Mouse (Mus musculus) heart, embryonic 11.5 days (tissue): ENCODE data around the gene Cpxm1. TPM values are rescaled to one million over a fixed set of nuclear protein-coding genes. Genes with fewer than 3 reads are reported as not detected.
A peak's percentile ranks its signal among the peaks of the same experiment; 100 is the strongest.

Experiments used
- ATAC-seq: fragments of 200-750 bp; cut with Nextera tagmentation; replicated peaks from 2 replicates; pipeline ENCODE4 v1.8.0; 2017; ENCODE audit warnings: moderate library complexity; ENCODE audit not compliant: insufficient number of reproducible peaks, low FRiP score, low TSS enrichment
- H3K27ac ChIP-seq: fragments of 300-500 bp; sonication (generic); 2 replicates; pipeline ENCODE4 v1.5.1; 2014; ENCODE audit warnings: mild to moderate bottlenecking, low read depth, low read length
- H3K27me3 ChIP-seq: fragments of 300-500 bp; sonication (generic); 2 replicates; pipeline ENCODE4 v1.6.1; 2014; ENCODE audit warnings: mild to moderate bottlenecking, low read length, mixed read lengths; ENCODE audit not compliant: control insufficient read depth, insufficient read depth
- H3K36me3 ChIP-seq: fragments of 300-500 bp; sonication (generic); 2 replicates; pipeline ENCODE4 v1.6.1; 2014; ENCODE audit warnings: mild to moderate bottlenecking, low read length, moderate library complexity, mixed read lengths; ENCODE audit not compliant: control insufficient read depth, insufficient read depth
- H3K4me1 ChIP-seq: fragments of 300-500 bp; sonication (generic); 2 replicates; pipeline ENCODE4 v1.6.1; 2014; ENCODE audit warnings: low read length; ENCODE audit not compliant: control insufficient read depth, insufficient read depth
- H3K4me2 ChIP-seq: fragments of 300-500 bp; sonication (generic); 2 replicates; pipeline ENCODE4 v1.6.1; 2014; ENCODE audit warnings: mild to moderate bottlenecking, moderate library complexity
- H3K4me3 ChIP-seq: fragments of 300-500 bp; sonication (generic); 2 replicates; pipeline ENCODE4 v1.5.1; 2014; ENCODE audit warnings: low read depth, low read length
- H3K9ac ChIP-seq: fragments of 300-500 bp; sonication (generic); 2 replicates; pipeline ENCODE4 v1.6.1; 2014; ENCODE audit warnings: mild to moderate bottlenecking, low read depth, low read length, moderate library complexity
- H3K9me3 ChIP-seq: fragments of 300-500 bp; sonication (generic); replicated peaks from 2 replicates; pipeline ENCODE4 v1.6.1; 2016; ENCODE audit warnings: low read length; ENCODE audit not compliant: control insufficient read depth
- WGBS: fragments of 180-500 bp; shearing (Covaris S2); extraction: QIAGEN DNeasy Blood & Tissue Kit; methylation state at CpG from one replicate; pipeline ENCODE4 v1.1.7; 2014; ENCODE audit not compliant: insufficient replicate concordance; 5-methylcytosine and 5-hydroxymethylcytosine counted together
- polyA plus RNA-seq: library from polyadenylated mRNA; unstranded; fragments of >200 nt; fragmentation: Nextera tagmentation; extraction: Ambion mirVana; gene quantifications from 2 replicates; pipeline ENCODE4 v1.2.1, GENCODE M21; 2014

The Cpxm1 gene
- polyA plus RNA-seq = 27.0 and 31.2 TPM in 2 replicates

DNA sequence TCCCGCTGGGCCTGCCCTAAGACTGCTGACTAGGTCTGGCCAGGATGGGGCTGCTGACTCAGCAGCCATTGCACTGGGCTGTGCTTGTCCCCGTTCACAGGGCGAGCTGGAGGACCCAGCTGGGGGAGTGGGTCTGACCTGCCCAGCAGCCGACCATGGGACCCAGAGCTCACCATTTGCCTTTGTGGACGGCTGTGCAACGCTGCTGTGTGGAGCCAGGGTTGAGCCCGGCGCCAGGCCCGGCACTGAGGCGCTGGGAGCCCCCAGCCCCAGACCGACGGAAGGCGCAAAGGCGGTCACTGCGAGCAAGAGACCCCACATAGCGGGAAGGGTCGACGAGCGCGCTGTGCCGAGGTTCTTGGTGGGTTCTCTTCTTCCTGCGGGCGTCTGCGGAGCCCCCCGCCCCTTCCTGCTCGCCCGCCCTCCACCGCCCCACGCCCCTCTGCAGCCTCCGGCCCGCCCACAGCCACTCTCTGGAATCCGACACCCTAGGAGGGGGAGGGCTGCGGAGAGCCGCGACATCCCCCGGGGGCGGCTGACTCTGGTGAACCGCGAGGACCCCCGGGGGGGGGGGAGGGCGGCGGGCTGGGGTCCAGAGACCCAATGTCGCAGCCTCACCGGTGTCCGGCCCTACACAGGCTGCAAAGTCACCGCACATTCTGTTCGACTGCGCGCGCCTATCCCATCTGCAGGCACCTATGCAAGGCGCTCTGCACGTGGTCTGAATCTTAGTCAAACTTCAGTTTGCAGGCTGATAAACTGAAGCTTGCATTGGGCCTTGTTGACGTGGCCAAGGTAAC, at the start of gene Cpxm1:
TSS of gene Cpxm1 (minus strand) at position 389 of the 800 bp plus-strand sequence.
- peak within 1 kb of the TSS; percentile 91 for H3K4me2 ChIP-seq
- no peaks in the 10 kb centered on the region for H3K9me3 ChIP-seq
- H3K27me3 ChIP-seq = peaks cover 7% of the 10 kb centered on the region; the same call in 1 of the 2 replicates
- peak within 1 kb of the TSS; percentile 77 for H3K9ac ChIP-seq
- peak within 1 kb of the TSS; percentile 58 for H3K4me3 ChIP-seq
- peaks cover 6% of the 10 kb centered on the region; the same call in 1 of the 2 replicates for H3K4me1 ChIP-seq
- H3K36me3 ChIP-seq = no peaks in the 10 kb centered on the region; the same call in 1 of the 2 replicates
- no peak within 1 kb of the TSS for H3K27ac ChIP-seq
- WGBS = under 1% methylated on average over 45 of the region's 53 CpGs
- peak; percentile 63 for ATAC-seq

DNA sequence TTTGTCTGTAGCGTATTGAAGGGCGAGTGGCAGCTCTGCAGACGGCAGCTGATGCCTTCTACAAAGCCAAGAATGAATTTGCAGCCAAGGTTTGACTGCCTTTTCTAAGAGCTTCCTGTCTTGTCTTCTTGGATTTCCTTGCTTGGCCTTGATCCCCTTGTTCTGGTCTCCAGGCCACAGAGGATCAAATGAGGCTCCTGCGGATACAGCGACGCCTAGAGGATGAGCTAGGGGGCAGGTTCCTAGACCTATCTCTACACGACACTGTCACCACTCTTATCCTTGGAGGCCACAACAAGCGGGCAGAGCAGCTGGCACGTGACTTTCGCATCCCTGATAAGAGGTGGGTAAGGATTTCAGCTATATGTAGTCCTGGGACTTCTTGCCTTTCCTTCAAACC, 44.8 kb upstream of the Cpxm1 start:
- Histone ChIP-seq H3K4me3 (no peak overlapping the region), H3K27ac (no peak overlapping the region), H3K4me1 (no peaks in the 10 kb centered on the region), H3K9me3 (no peaks in the 10 kb centered on the region), H3K36me3 (peaks cover 46% of the 10 kb centered on the region), H3K9ac (no peak overlapping the region), H3K27me3 (no peaks in the 10 kb centered on the region), H3K4me2 (no peak overlapping the region)
- WGBS = 84% methylated on average over 10 of the region's 10 CpGs
- ATAC-seq = no peak

DNA sequence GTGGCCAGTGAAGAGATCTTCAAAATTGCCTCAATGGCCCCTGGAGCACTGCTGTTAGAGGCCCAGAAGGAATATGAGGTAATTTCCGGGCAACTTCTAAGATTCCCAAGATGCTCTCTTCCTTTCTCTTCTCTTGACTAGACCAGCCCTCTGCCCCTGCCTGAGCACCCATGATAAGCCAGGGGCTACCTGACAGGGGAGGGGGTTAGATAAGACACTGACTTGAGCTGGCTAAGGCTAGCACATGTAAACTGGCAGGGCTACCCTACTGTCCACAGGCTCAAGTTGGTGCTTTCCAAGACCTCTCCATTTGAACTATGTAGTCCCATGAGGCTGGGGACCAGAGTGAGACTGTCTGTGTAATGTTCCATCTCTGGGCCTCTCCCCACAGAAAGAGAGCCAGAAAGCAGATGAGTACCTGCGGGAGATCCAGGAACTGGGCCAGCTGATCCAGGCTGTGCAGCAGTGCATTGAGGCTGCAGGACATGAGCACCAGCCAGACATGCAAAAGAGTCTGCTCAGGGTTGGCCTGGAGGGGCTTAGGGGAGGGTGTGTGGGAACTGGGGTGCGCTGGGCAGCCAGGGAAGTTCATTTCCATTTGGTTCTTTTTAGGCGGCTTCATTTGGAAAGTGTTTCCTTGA, 42.6 kb upstream of the Cpxm1 start:
- Histone ChIP-seq H3K9me3 (no peaks in the 10 kb centered on the region), H3K27me3 (no peaks in the 10 kb centered on the region), H3K36me3 (peaks cover 46% of the 10 kb centered on the region), H3K4me2 (no peak overlapping the region), H3K4me3 (no peak overlapping the region), H3K27ac (no peak overlapping the region), H3K9ac (no peak overlapping the region), H3K4me1 (no peaks in the 10 kb centered on the region)
- no peak for ATAC-seq
- 86% methylated on average over 4 of the region's 4 CpGs for WGBS

DNA sequence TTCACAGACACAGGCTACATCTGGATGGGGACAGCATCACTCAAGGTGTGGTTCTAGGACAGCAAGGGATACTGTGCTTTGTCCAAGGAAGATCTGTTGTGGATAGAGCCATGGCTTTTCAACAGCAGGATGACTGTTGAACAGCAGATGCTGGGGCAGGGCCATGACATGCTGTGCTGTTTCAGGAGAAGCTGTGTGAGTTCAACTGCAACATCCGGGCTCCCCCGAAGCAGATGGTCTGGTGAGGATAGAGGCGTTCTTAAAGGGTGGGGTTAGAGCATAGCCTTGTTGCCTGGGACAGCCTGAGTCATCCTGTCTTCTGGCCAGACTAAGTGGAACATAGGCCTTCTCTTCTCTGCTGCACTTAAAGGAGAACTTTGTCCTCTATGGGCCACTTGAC, 41.5 kb upstream of the Cpxm1 start:
- no peak overlapping the region for H3K27ac ChIP-seq
- no peak overlapping the region for H3K4me2 ChIP-seq
- no peak overlapping the region for H3K9ac ChIP-seq
- no peaks in the 10 kb centered on the region for H3K4me1 ChIP-seq
- H3K9me3 ChIP-seq = no peaks in the 10 kb centered on the region
- WGBS = 90% methylated on average over 3 of the region's 3 CpGs
- no peaks in the 10 kb centered on the region for H3K27me3 ChIP-seq
- no peak overlapping the region for H3K4me3 ChIP-seq
- H3K36me3 ChIP-seq = peaks cover 46% of the 10 kb centered on the region
- no peak for ATAC-seq

GRCm38 (mm10) chr2:130436769-130437168, 39.4 kb upstream of the Cpxm1 start:
- 95% methylated on average over 1 of the region's 1 CpGs for WGBS
- no peak overlapping the region for H3K4me2 ChIP-seq
- H3K4me1 ChIP-seq = 0 out of 2 replicates have a peak, but pooled peaks cover 2% of the 10 kb centered on the region
- no peak for ATAC-seq
- no peak overlapping the region for H3K4me3 ChIP-seq
- no peak overlapping the region for H3K27ac ChIP-seq
- peaks cover 34% of the 10 kb centered on the region for H3K36me3 ChIP-seq
- H3K9ac ChIP-seq = no peak overlapping the region
- H3K27me3 ChIP-seq = no peaks in the 10 kb centered on the region
- no peaks in the 10 kb centered on the region for H3K9me3 ChIP-seq

DNA sequence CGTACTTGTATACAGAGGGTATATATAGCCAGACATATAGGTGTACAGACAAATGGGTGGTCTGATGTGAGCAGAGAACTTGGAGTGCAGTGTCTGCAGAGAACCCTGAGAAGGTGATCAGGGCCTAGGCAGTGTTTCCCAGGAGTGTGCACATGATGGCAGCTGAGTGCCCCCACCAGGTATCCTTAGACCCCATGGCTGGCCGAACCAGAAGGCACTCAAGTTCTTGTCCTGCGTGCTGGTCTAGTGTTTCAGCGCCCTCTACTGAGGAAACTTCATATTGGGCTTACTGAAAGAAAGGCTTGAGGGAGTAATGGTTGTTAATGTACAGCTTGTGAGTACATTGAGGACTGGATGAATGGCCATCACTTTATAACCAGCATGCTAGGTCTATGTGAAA, 35.8 kb upstream of the Cpxm1 start:
- peaks cover 4% of the 10 kb centered on the region for H3K36me3 ChIP-seq
- H3K9ac ChIP-seq = no peak overlapping the region
- no peak overlapping the region for H3K27ac ChIP-seq
- H3K9me3 ChIP-seq = no peaks in the 10 kb centered on the region
- peaks cover 2% of the 10 kb centered on the region; the same call in 1 of the 2 replicates for H3K4me1 ChIP-seq
- H3K27me3 ChIP-seq = no peaks in the 10 kb centered on the region
- H3K4me2 ChIP-seq = no peak overlapping the region
- ATAC-seq = no peak
- WGBS = 22% methylated on average over 4 of the region's 4 CpGs
- H3K4me3 ChIP-seq = no peak overlapping the region

- Histone ChIP-seq H3K27ac (no peak overlapping the region), H3K9me3 (no peaks in the 10 kb centered on the region), H3K4me3 (no peak overlapping the region), H3K27me3 (no peaks in the 10 kb centered on the region), H3K36me3 (no peaks in the 10 kb centered on the region), H3K9ac (no peak overlapping the region), H3K4me1 (peaks cover 2% of the 10 kb centered on the region; the same call in 1 of the 2 replicates), H3K4me2 (no peak overlapping the region)
- WGBS = 75% methylated on average over 3 of the region's 3 CpGs
- ATAC-seq = no peak
These were observed 34.8 kb upstream of the Cpxm1 start for GRCm38 (mm10) chr2:130432157-130432556.

DNA sequence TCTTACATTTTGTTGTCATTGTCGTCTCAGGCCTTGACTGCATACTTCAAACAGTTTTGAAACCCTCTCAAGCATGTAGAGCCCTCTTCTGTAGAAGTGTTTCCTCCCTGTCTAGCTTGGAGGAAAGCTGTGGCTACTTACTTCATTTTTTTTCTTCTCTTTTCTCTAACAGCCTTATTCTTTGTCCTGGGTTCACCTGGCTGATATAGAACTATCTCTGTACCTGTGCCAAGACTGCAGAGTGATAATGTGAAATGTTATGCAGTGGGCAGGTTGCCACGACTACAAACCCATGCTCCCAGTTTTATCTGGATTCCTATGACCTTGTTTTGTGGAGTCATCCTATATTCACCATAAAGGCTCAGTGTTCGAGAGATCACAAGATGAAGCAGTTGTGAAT, 33.1 kb upstream of the Cpxm1 start:
- Histone ChIP-seq H3K4me1 (peaks cover 2% of the 10 kb centered on the region; the same call in 1 of the 2 replicates), H3K9me3 (no peaks in the 10 kb centered on the region), H3K4me2 (no peak overlapping the region), H3K36me3 (no peaks in the 10 kb centered on the region), H3K27me3 (no peaks in the 10 kb centered on the region), H3K27ac (no peak overlapping the region), H3K9ac (no peak overlapping the region), H3K4me3 (no peak overlapping the region)
- 76% methylated on average over 3 of the region's 3 CpGs for WGBS
- ATAC-seq = no peak
